Mouse (Mus musculus) embryonic facial prominence, embryonic 11.5 days (tissue): Measurements from ENCODE around the gene Ppfia4. TPM values are rescaled to one million over a fixed set of nuclear protein-coding genes. Genes with fewer than 3 reads are reported as not detected.

Experiments
- ATAC-seq: fragments of 200-750 bp; cut with Nextera tagmentation; replicated peaks from 2 replicates; pipeline ENCODE4 v1.8.0; 2017; ENCODE audit warnings: low read depth; ENCODE audit not compliant: insufficient number of reproducible peaks, low FRiP score, low TSS enrichment
- DNase-seq: peaks from one replicate; pipeline ENCODE4 v3.0.0-alpha.2; 2015; ENCODE audit warnings: low spot score
- H3K27ac ChIP-seq: fragments of 300-500 bp; sonication (generic); replicated peaks from 2 replicates; pipeline ENCODE4 v1.5.1; 2014; ENCODE audit warnings: mild to moderate bottlenecking, low read depth, low read length, control low read depth
- H3K27me3 ChIP-seq: fragments of 300-500 bp; sonication (generic); 2 replicates; pipeline ENCODE4 v1.6.1; 2014; ENCODE audit warnings: mild to moderate bottlenecking, low read length, moderate library complexity, mixed read lengths; ENCODE audit not compliant: control insufficient read depth, insufficient read depth
- H3K36me3 ChIP-seq: fragments of 300-500 bp; sonication (generic); replicated peaks from 2 replicates; pipeline ENCODE4 v1.6.1; 2014; ENCODE audit warnings: low read depth, mild to moderate bottlenecking, low read length, moderate library complexity, mixed read lengths; ENCODE audit not compliant: control insufficient read depth, insufficient read depth
- H3K4me1 ChIP-seq: fragments of 300-500 bp; sonication (generic); 2 replicates; pipeline ENCODE4 v1.6.1; 2014; ENCODE audit warnings: low read length, mixed read lengths; ENCODE audit not compliant: control insufficient read depth, insufficient read depth
- H3K4me2 ChIP-seq: fragments of 300-500 bp; sonication (generic); 2 replicates; pipeline ENCODE4 v1.6.1; 2014; ENCODE audit warnings: low read depth, mild to moderate bottlenecking, control low read depth, low read length, moderate library complexity
- H3K4me3 ChIP-seq: fragments of 300-500 bp; sonication (generic); 2 replicates; pipeline ENCODE4 v1.5.1; 2014; ENCODE audit warnings: low read depth, low read length, control low read depth
- H3K9ac ChIP-seq: fragments of 300-500 bp; sonication (generic); replicated peaks from 2 replicates; pipeline ENCODE4 v1.6.1; 2014; ENCODE audit warnings: mild to moderate bottlenecking, control low read depth, low read length
- H3K9me3 ChIP-seq: fragments of 300-500 bp; sonication (generic); replicated peaks from 2 replicates; pipeline ENCODE4 v1.6.1; 2016; ENCODE audit warnings: mild to moderate bottlenecking, low read length, inconsistent platforms, mixed read lengths; ENCODE audit not compliant: control insufficient read depth
- WGBS: fragments of 180-500 bp; shearing (Covaris S2); extraction: QIAGEN DNeasy Blood & Tissue Kit; methylation state at CpG from one replicate; pipeline ENCODE4 v1.1.7; 2014; 5-methylcytosine and 5-hydroxymethylcytosine counted together
- polyA plus RNA-seq: library from polyadenylated mRNA; unstranded; fragments of >200 nt; fragmentation: Nextera tagmentation; extraction: Ambion mirVana; gene quantifications from 2 replicates; pipeline ENCODE4 v1.2.1, GENCODE M21; 2014

Ppfia4 gene
- polyA plus RNA-seq, 1 experiment from 2014 or later: 2.2 TPM

DNA sequence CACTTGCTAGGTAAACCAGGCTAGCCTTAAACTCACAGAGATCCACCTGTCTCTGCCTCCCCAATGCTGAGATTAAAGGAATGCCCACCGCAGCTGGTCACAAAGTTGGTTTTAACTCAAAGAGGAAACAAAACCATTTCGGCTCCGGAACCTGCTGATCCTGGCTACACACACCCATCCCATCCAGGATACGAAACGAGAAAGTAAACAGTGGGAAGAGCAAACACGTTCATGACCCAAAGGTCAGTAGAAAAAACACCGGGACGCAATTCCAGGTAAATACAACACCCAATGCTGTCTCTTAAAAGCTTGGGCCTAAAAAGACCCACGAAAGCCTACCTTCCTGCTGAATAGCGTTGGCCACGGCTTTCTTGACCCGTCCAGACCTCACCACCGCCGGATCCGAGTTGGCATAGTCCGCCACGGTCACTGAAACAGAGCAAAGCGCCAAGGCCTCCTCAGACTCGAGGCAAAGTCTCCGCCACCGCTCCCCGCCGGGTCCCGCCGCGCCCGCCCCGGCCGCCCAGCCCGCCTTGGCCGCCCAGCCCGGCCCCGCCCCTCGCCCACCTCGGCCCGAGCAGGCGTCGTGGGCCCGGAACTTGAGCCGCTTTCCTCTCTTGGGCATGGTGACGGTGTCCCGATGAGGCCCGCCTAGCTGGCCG, 28.6 kb upstream of the Ppfia4 start:
- Histone ChIP-seq H3K9ac (peak overlapping the region; percentile 92), H3K4me1 (no peaks in the 10 kb centered on the region; the same call in 1 of the 2 replicates), H3K4me2 (peak overlapping the region; percentile 68), H3K27ac (peak overlapping the region; percentile 65), H3K27me3 (no peaks in the 10 kb centered on the region), H3K36me3 (no peaks in the 10 kb centered on the region; the same call in 1 of the 2 replicates), H3K9me3 (no peaks in the 10 kb centered on the region), H3K4me3 (peak overlapping the region; percentile 89)
- WGBS: 2% methylated on average over 38 of the region's 44 CpGs
- no peak for DNase-seq
- peak; percentile 8; the same call in 1 of the 2 replicates for ATAC-seq

DNA sequence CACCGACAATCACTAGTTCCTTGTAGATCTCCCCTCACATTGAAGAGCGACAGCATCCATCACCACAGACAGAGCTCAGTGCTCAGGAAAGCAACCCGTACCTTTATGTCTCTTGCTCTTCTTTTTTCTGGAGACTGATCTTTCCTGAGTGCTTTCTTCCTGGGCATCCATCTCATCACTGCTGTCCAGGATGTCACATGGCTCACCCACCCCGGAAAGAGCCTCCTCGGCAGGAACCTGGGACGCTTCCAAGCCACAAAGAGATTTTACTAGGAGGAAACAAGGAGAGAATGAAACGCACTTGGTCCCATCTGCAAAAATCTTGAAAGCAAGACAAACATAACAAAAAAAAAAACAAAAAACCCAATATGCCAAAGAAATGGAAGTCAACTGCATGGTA, 27.9 kb upstream of the Ppfia4 start:
- ATAC-seq (no peak), DNase-seq (no peak)
- Histone ChIP-seq H3K9me3 (no peaks in the 10 kb centered on the region), H3K9ac (no peak overlapping the region), H3K27ac (no peak overlapping the region), H3K36me3 (no peaks in the 10 kb centered on the region; the same call in 1 of the 2 replicates), H3K4me3 (peak overlapping the region; percentile 89), H3K27me3 (no peaks in the 10 kb centered on the region), H3K4me1 (no peaks in the 10 kb centered on the region; the same call in 1 of the 2 replicates), H3K4me2 (peak overlapping the region; percentile 68)
- WGBS: 82% methylated on average over 7 of the region's 7 CpGs

DNA sequence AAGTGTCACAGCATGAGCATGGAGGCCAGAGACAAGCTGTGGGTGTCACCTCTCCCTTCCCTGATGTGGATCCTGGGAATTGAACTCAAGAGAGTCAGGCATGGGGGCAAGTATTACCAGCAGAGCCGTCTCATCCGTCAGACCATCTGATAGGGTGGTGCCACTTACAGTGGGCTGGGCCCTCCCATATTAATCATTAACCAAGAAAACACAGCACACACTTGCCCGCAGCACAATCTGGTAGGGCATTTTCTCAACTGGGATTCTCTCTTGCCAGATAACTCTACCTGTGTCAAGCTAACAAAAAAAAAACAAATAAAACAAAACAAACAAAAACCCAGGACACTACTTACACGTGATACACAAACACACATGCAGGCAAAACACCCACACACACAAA, 24.7 kb upstream of the Ppfia4 start:
- no peak overlapping the region for H3K9ac ChIP-seq
- H3K4me3 ChIP-seq: no peak overlapping the region
- no peaks in the 10 kb centered on the region; the same call in 1 of the 2 replicates for H3K4me1 ChIP-seq
- DNase-seq (no peak), ATAC-seq (no peak)
- 93% methylated on average over 4 of the region's 4 CpGs for WGBS
- no peak overlapping the region for H3K27ac ChIP-seq
- H3K27me3 ChIP-seq: no peaks in the 10 kb centered on the region
- peaks cover 2% of the 10 kb centered on the region for H3K36me3 ChIP-seq
- H3K4me2 ChIP-seq: no peak overlapping the region
- H3K9me3 ChIP-seq: no peaks in the 10 kb centered on the region

DNA sequence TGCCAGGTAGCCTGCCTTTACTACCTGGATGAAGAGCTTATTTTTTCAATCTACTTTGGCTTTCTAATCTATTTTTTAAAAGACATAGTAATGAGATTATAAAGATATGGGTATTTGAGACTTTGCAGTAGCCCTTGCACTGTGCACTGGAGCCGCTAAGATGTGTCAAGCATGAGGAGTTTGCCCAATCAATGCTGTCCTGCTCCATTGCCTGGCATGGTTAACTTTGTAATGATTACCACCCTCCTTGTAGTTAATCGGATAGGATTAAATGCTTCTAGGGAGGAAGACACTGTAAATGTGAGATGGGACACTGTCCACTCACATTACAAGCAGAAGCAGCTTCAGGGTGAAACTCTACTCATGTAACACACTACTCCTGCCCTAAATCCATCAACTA, 20.6 kb upstream of the Ppfia4 start:
- no peak overlapping the region for H3K4me3 ChIP-seq
- DNase-seq (no peak), ATAC-seq (no peak)
- no peak overlapping the region for H3K9ac ChIP-seq
- no peak overlapping the region for H3K4me2 ChIP-seq
- no peaks in the 10 kb centered on the region for H3K27me3 ChIP-seq
- H3K27ac ChIP-seq: no peak overlapping the region
- H3K4me1 ChIP-seq: no peaks in the 10 kb centered on the region
- 94% methylated on average over 2 of the region's 2 CpGs for WGBS
- no peaks in the 10 kb centered on the region for H3K9me3 ChIP-seq
- peaks cover 6% of the 10 kb centered on the region for H3K36me3 ChIP-seq

DNA sequence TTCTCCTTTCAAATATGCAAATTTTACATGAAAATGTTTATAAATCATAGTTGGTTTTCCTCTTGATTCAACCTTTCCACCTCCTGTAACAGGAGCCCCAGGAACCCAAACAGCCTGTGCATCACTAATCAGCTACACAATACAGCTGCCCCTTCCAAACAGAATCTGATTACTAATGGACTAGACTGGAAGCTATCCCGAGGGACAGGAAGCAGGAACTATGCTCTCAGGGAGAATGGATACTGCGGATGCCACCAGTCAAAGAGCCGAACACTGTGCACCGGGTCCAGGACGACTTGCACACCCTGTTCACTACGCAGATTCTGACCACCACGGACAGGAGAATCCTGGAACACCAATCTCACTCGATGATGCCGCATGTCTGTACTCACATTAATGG, 15.1 kb upstream of the Ppfia4 start:
- ATAC-seq (no peak), DNase-seq (no peak)
- Histone ChIP-seq H3K27me3 (no peaks in the 10 kb centered on the region; the same call in 1 of the 2 replicates), H3K9ac (no peak overlapping the region), H3K36me3 (peaks cover 9% of the 10 kb centered on the region), H3K27ac (no peak overlapping the region), H3K4me2 (no peak overlapping the region), H3K4me3 (no peak overlapping the region), H3K9me3 (no peaks in the 10 kb centered on the region), H3K4me1 (no peaks in the 10 kb centered on the region; the same call in none of the 2 replicates)
- 90% methylated on average over 9 of the region's 9 CpGs for WGBS

DNA sequence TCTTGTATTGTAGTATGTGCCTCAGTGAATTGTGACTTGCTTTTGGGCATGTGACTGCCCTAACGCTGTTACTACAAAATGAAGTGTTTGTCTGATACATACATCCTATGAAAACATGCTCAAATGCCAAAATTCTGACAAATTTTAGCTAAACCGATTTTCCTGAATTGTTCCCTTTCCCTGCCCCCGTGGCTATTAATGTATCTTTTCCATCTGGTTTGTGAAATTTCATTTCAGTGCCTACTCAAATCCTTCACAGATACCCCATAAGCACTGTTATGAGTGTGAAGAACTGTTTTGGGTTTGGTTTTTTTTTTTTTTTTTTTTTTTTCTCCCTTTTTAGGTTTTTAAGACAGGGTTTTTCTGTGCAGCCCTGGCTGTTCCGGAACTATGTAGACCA, 12.3 kb upstream of the Ppfia4 start:
- no peak overlapping the region for H3K9ac ChIP-seq
- no peaks in the 10 kb centered on the region; the same call in 1 of the 2 replicates for H3K27me3 ChIP-seq
- no peak for DNase-seq
- peak overlapping the region; percentile 50 for H3K4me3 ChIP-seq
- no peak for ATAC-seq
- H3K4me1 ChIP-seq: no peaks in the 10 kb centered on the region; the same call in none of the 2 replicates
- H3K4me2 ChIP-seq: peak overlapping the region; percentile 94; the same call in 1 of the 2 replicates
- H3K27ac ChIP-seq: no peak overlapping the region
- no peaks in the 10 kb centered on the region for H3K9me3 ChIP-seq
- peaks cover 3% of the 10 kb centered on the region; the same call in 1 of the 2 replicates for H3K36me3 ChIP-seq
- 76% methylated on average over 4 of the region's 4 CpGs for WGBS

DNA sequence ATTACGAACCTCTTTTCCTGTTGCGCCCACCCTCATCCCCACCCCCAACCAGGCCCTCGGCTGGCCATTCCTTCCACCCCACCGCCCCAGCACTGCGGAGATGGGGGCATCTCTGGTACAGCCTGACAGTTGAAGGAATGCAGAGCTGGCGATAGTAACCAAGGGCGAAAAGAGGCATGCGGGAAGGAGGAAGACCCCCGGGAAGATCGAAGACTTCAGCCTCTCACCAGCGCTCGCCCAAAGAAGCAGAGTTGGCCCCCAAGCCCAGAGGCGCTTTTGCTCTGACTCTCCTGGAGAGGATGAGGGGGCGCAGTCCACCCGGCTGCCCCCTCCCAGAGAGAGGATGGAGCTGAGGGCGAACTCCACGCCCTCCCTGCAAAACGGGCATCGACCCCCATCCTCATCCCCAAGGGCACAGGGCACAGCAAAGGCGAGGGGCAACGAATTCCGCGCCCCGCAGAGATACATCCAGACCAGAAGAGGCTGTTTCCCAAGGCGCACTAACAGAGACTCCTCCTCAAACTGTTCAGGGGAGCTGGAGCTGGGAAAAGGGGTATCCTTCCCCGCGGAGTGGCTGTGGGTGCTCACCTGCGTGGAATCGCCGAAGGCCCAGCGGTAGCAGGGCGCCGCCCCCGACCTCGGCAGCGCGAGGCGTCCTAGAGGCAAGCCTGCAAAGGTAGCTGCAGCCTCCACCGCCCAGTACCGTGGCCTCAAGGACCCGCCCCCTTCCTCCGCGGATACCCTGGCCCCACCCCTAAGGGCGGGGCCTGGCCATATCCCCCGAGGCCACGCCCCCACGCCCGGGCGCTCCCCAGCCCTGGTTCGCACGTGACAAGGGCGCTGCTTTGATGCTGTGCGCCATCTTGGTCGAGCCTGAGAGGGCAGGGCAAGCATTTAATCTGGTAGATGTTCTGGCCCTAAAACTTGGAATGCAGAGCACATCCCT, 11.6 kb upstream of the Ppfia4 start:
- DNase-seq (peak; percentile 97), ATAC-seq (peak; percentile 90)
- Histone ChIP-seq H3K27me3 (no peaks in the 10 kb centered on the region; the same call in 1 of the 2 replicates), H3K9me3 (no peaks in the 10 kb centered on the region), H3K27ac (0 out of 2 replicates have a peak overlapping the region, but pooled peaks have one; percentile 13), H3K4me1 (no peaks in the 10 kb centered on the region; the same call in none of the 2 replicates), H3K36me3 (peaks cover 3% of the 10 kb centered on the region; the same call in 1 of the 2 replicates), H3K4me3 (peak overlapping the region; percentile 50), H3K4me2 (peak overlapping the region; percentile 94), H3K9ac (peak overlapping the region; percentile 64)
- under 1% methylated on average over 54 of the region's 54 CpGs for WGBS
